Comparison of ENCODE assay signal across 8 mouse cellular contexts in genomic region chr7:104369736-104370414, GRCm38 (mm10). TPM values are rescaled to one million over a fixed set of nuclear protein-coding genes. Genes with fewer than 3 reads are reported as not detected.
DNase-seq lines count a peak whose midpoint lies in the region; ATAC-seq and TF ChIP-seq lines count a peak whose summit lies in the region.

Gene Trim30b, minus strand, starts transcription at chr7:104369884.

- DNase-seq in liver = no peak
- peak; percentile 32 for DNase-seq in lung, embryonic 14.5 days
- DNase-seq in thymus, postnatal 14 days = peak; percentile 45
- DNase-seq in cerebellum, adult 11 months = no peak
- no peak for DNase-seq in right cerebral cortex, postnatal 10 days (ENCODE audit: low spot score in 2 of 2)

- H3K4me3 ChIP-seq in liver, embryonic 12.5 days = no peak within 1 kb of the TSS
- no peak within 1 kb of the TSS for H3K4me3 ChIP-seq in brown adipose tissue, adult 24 weeks (ENCODE audit: insufficient read depth, low read depth, low read length)
- no peak within 1 kb of the TSS for H3K4me3 ChIP-seq in lung, embryonic 14.5 days (ENCODE audit: low read depth, low read length)
- H3K4me3 ChIP-seq in intestine, embryonic 15.5 days (replicated peaks) = no peak within 1 kb of the TSS

- peak; percentile 47 for ATAC-seq in liver, embryonic 12.5 days
- no peak for ATAC-seq in lung, embryonic 14.5 days (ENCODE audit: insufficient read depth)
- no peak for ATAC-seq in intestine, embryonic 15.5 days

- no peaks in the 10 kb centered on the region for H3K36me3 ChIP-seq in liver, embryonic 12.5 days
- no peaks in the 10 kb centered on the region for H3K36me3 ChIP-seq in lung, embryonic 14.5 days (ENCODE audit: insufficient read depth)
- H3K36me3 ChIP-seq in intestine, embryonic 15.5 days = no peaks in the 10 kb centered on the region

- no peak within 1 kb of the TSS for H3K9ac ChIP-seq in liver, embryonic 12.5 days
- no peak within 1 kb of the TSS for H3K9ac ChIP-seq in lung, embryonic 14.5 days
- no peak within 1 kb of the TSS for H3K9ac ChIP-seq in intestine, embryonic 15.5 days

- no peak within 1 kb of the TSS for H3K4me2 ChIP-seq in liver, embryonic 12.5 days
- no peak within 1 kb of the TSS for H3K4me2 ChIP-seq in lung, embryonic 14.5 days
- no peak within 1 kb of the TSS for H3K4me2 ChIP-seq in intestine, embryonic 15.5 days (replicated peaks)

- TF ChIP-seq CTCF in lung, embryonic 14.5 days (IDR thresholded peaks at IDR 0.05; ENCODE audit: low read depth) = peak; percentile 13; the same call in 1 of the 2 replicates

- H3K27me3 ChIP-seq in liver, embryonic 12.5 days (replicated peaks) = no peaks in the 10 kb centered on the region
- no peaks in the 10 kb centered on the region for H3K27me3 ChIP-seq in lung, embryonic 14.5 days (ENCODE audit: insufficient read depth, low read length)
- no peaks in the 10 kb centered on the region for H3K27me3 ChIP-seq in intestine, embryonic 15.5 days (replicated peaks)

- no peaks in the 10 kb centered on the region for H3K4me1 ChIP-seq in liver, embryonic 12.5 days
- H3K4me1 ChIP-seq in brown adipose tissue, adult 24 weeks (ENCODE audit: control insufficient read depth, insufficient read depth, insufficient read length, low read length) = no peaks in the 10 kb centered on the region
- no peaks in the 10 kb centered on the region for H3K4me1 ChIP-seq in lung, embryonic 14.5 days (ENCODE audit: insufficient read depth)
- H3K4me1 ChIP-seq in intestine, embryonic 15.5 days (replicated peaks) = no peaks in the 10 kb centered on the region

- H3K27ac ChIP-seq in liver, embryonic 12.5 days = no peak within 1 kb of the TSS
- peak within 1 kb of the TSS; percentile 52 for H3K27ac ChIP-seq in brown adipose tissue, adult 24 weeks (replicated peaks; ENCODE audit: low read depth, low read length)
- H3K27ac ChIP-seq in lung, embryonic 14.5 days (ENCODE audit: low read depth) = no peak within 1 kb of the TSS
- no peak within 1 kb of the TSS for H3K27ac ChIP-seq in intestine, embryonic 15.5 days

- 47% methylated on average over 1 of the region's 1 CpGs for WGBS in liver, embryonic 12.5 days (ENCODE audit: insufficient replicate concordance)
- WGBS in lung, embryonic 14.5 days = 61% methylated on average over 1 of the region's 1 CpGs
- WGBS in intestine, embryonic 15.5 days = 72% methylated on average over 1 of the region's 1 CpGs

- H3K9me3 ChIP-seq in liver, embryonic 12.5 days (replicated peaks) = no peaks in the 10 kb centered on the region
- no peaks in the 10 kb centered on the region for H3K9me3 ChIP-seq in lung, embryonic 14.5 days (ENCODE audit: low read depth, low read length)
- H3K9me3 ChIP-seq in intestine, embryonic 15.5 days = no peaks in the 10 kb centered on the region

RNA-seq across cellular contexts. Expression of gene Trim30b, which starts in this region (rescaled TPM):
- polyA plus RNA-seq in liver, embryonic 12.5 days (2016; fragmentation: Nextera tagmentation; extraction: Ambion mirVana) = 0.11 TPM in 1 of 2 replicates, not detected in the other
- not detected in 2 replicates for polyA plus RNA-seq in brown adipose tissue, adult 24 weeks (2012; ENCODE audit: insufficient read depth, insufficient read length, missing spikeins)
- polyA plus RNA-seq in lung, embryonic 14.5 days (2014; fragmentation: Nextera tagmentation; extraction: Ambion mirVana) = 0.04 and 0.11 TPM in 2 replicates
- 0.08 and 0.09 TPM in 2 replicates for polyA plus RNA-seq in intestine, embryonic 15.5 days (2015; fragmentation: Nextera tagmentation; extraction: Ambion mirVana)

Comparison
In these comparisons a context has a peak if more than half of its experiments do, and no peak if none do; other contexts are left out.
1. Peak in ATAC-seq in liver, embryonic 12.5 days; RNA of the gene not detected or under 1 TPM.
2. Peak in DNase-seq in lung, embryonic 14.5 days; RNA of the gene not detected or under 1 TPM.